Mouse (Mus musculus): Measurements from ENCODE around the gene Tent4b. TPM values are rescaled to one million over a fixed set of nuclear protein-coding genes. Genes with fewer than 3 reads are reported as not detected.

Gene Tent4b
- polyA plus RNA-seq, 1 experiment from 2014 or later = 6.2 TPM

GRCm38 (mm10) chr8:88269107-88269875 is 70.3 kb downstream of the Tent4b start:
- Histone ChIP-seq H3K9me3 (ENCODE audit: control insufficient read depth, low read length) (no peaks in the 10 kb centered on the region), H3K4me2 (ENCODE audit: low read depth, low read length) (no peak overlapping the region), H3K4me1 (replicated peaks; ENCODE audit: control insufficient read depth, insufficient read depth, low read length) (peaks cover 29% of the 10 kb centered on the region), H3K4me3 (ENCODE audit: low read length) (no peak overlapping the region), H3K36me3 (ENCODE audit: control insufficient read depth, insufficient read depth, low read length) (no peaks in the 10 kb centered on the region), H3K27ac (ENCODE audit: low read length) (no peak overlapping the region), H3K9ac (ENCODE audit: low read length) (no peak overlapping the region), H3K27me3 (ENCODE audit: control insufficient read depth, insufficient read depth, low read depth, low read length) (peaks cover 3% of the 10 kb centered on the region; the same call in 1 of the 2 replicates)
- no peak for ATAC-seq (ENCODE audit: low read depth)
- WGBS = 67% methylated on average over 7 of the region's 7 CpGs

GRCm38 (mm10) chr8:88270086-88270485 is 71.1 kb downstream of the Tent4b start:
- H3K9ac ChIP-seq (ENCODE audit: low read length) = no peak overlapping the region
- no peak for ATAC-seq (ENCODE audit: low read depth)
- H3K27ac ChIP-seq (ENCODE audit: low read length) = no peak overlapping the region
- no peak overlapping the region for H3K4me3 ChIP-seq (ENCODE audit: low read length)
- H3K9me3 ChIP-seq (ENCODE audit: control insufficient read depth, low read length) = no peaks in the 10 kb centered on the region
- 60% methylated on average over 3 of the region's 3 CpGs for WGBS
- peaks cover 26% of the 10 kb centered on the region for H3K4me1 ChIP-seq (replicated peaks; ENCODE audit: control insufficient read depth, insufficient read depth, low read length)
- H3K36me3 ChIP-seq (ENCODE audit: control insufficient read depth, insufficient read depth, low read length) = no peaks in the 10 kb centered on the region
- H3K27me3 ChIP-seq (ENCODE audit: control insufficient read depth, insufficient read depth, low read depth, low read length) = peaks cover 3% of the 10 kb centered on the region; the same call in 1 of the 2 replicates
- no peak overlapping the region for H3K4me2 ChIP-seq (ENCODE audit: low read depth, low read length)

GRCm38 (mm10) chr8:88272231-88273050 is 73.4 kb downstream of the Tent4b start, which contains the start of gene Adcy7:
TSS of gene Adcy7 (plus strand) at chr8:88272403.
- Histone ChIP-seq H3K36me3 (ENCODE audit: control insufficient read depth, insufficient read depth, low read length) (no peaks in the 10 kb centered on the region), H3K4me3 (ENCODE audit: low read length) (peak within 1 kb of the TSS; percentile 56), H3K27me3 (ENCODE audit: control insufficient read depth, insufficient read depth, low read depth, low read length) (peaks cover 3% of the 10 kb centered on the region; the same call in 1 of the 2 replicates), H3K9ac (ENCODE audit: low read length) (peak within 1 kb of the TSS; percentile 70), H3K27ac (ENCODE audit: low read length) (no peak within 1 kb of the TSS), H3K4me2 (ENCODE audit: low read depth, low read length) (peak within 1 kb of the TSS; percentile 91), H3K4me1 (replicated peaks; ENCODE audit: control insufficient read depth, insufficient read depth, low read length) (peaks cover 15% of the 10 kb centered on the region), H3K9me3 (ENCODE audit: control insufficient read depth, low read length) (no peaks in the 10 kb centered on the region)
- 3% methylated on average over 63 of the region's 64 CpGs for WGBS
- peak; percentile 74 for ATAC-seq (ENCODE audit: low read depth)

- ATAC-seq (ENCODE audit: low read depth) = no peak; the same call in 1 of the 2 replicates
- Histone ChIP-seq H3K4me1 (replicated peaks; ENCODE audit: control insufficient read depth, insufficient read depth, low read length) (peaks cover 13% of the 10 kb centered on the region), H3K36me3 (ENCODE audit: control insufficient read depth, insufficient read depth, low read length) (no peaks in the 10 kb centered on the region), H3K4me3 (ENCODE audit: low read length) (peak overlapping the region; percentile 56), H3K4me2 (ENCODE audit: low read depth, low read length) (peak overlapping the region; percentile 91), H3K27me3 (ENCODE audit: control insufficient read depth, insufficient read depth, low read depth, low read length) (peaks cover 3% of the 10 kb centered on the region; the same call in 1 of the 2 replicates), H3K27ac (ENCODE audit: low read length) (no peak overlapping the region), H3K9me3 (ENCODE audit: control insufficient read depth, low read length) (no peaks in the 10 kb centered on the region), H3K9ac (ENCODE audit: low read length) (peak overlapping the region; percentile 70)
- 71% methylated on average over 7 of the region's 7 CpGs for WGBS
Measured at GRCm38 (mm10) chr8:88273051-88273430, 74.0 kb downstream of the Tent4b start.

GRCm38 (mm10) chr8:88274090-88274489 is 75.1 kb downstream of the Tent4b start:
- WGBS = 89% methylated on average over 5 of the region's 5 CpGs
- Histone ChIP-seq H3K4me1 (replicated peaks; ENCODE audit: control insufficient read depth, insufficient read depth, low read length) (peaks cover 12% of the 10 kb centered on the region), H3K27me3 (ENCODE audit: control insufficient read depth, insufficient read depth, low read depth, low read length) (peaks cover 3% of the 10 kb centered on the region; the same call in 1 of the 2 replicates), H3K9me3 (ENCODE audit: control insufficient read depth, low read length) (no peaks in the 10 kb centered on the region), H3K9ac (ENCODE audit: low read length) (no peak overlapping the region), H3K27ac (ENCODE audit: low read length) (no peak overlapping the region), H3K36me3 (ENCODE audit: control insufficient read depth, insufficient read depth, low read length) (no peaks in the 10 kb centered on the region), H3K4me3 (ENCODE audit: low read length) (no peak overlapping the region), H3K4me2 (ENCODE audit: low read depth, low read length) (no peak overlapping the region)
- no peak for ATAC-seq (ENCODE audit: low read depth)

GRCm38 (mm10) chr8:88279220-88279619 is 80.2 kb downstream of the Tent4b start:
- no peak overlapping the region for H3K4me2 ChIP-seq (ENCODE audit: low read depth, low read length)
- H3K9ac ChIP-seq (ENCODE audit: low read length) = no peak overlapping the region
- peaks cover 14% of the 10 kb centered on the region for H3K4me1 ChIP-seq (replicated peaks; ENCODE audit: control insufficient read depth, insufficient read depth, low read length)
- WGBS = 40% methylated on average over 5 of the region's 5 CpGs
- H3K27ac ChIP-seq (ENCODE audit: low read length) = no peak overlapping the region
- H3K36me3 ChIP-seq (ENCODE audit: control insufficient read depth, insufficient read depth, low read length) = no peaks in the 10 kb centered on the region
- H3K27me3 ChIP-seq (ENCODE audit: control insufficient read depth, insufficient read depth, low read depth, low read length) = no peaks in the 10 kb centered on the region
- no peak; the same call in 1 of the 2 replicates for ATAC-seq (ENCODE audit: low read depth)
- no peaks in the 10 kb centered on the region for H3K9me3 ChIP-seq (ENCODE audit: control insufficient read depth, low read length)
- no peak overlapping the region for H3K4me3 ChIP-seq (ENCODE audit: low read length)

- Histone ChIP-seq H3K4me1 (replicated peaks; ENCODE audit: control insufficient read depth, insufficient read depth, low read length) (peaks cover 14% of the 10 kb centered on the region), H3K36me3 (ENCODE audit: control insufficient read depth, insufficient read depth, low read length) (no peaks in the 10 kb centered on the region), H3K27ac (ENCODE audit: low read length) (no peak overlapping the region), H3K9me3 (ENCODE audit: control insufficient read depth, low read length) (no peaks in the 10 kb centered on the region), H3K4me3 (ENCODE audit: low read length) (no peak overlapping the region), H3K27me3 (ENCODE audit: control insufficient read depth, insufficient read depth, low read depth, low read length) (no peaks in the 10 kb centered on the region), H3K4me2 (ENCODE audit: low read depth, low read length) (no peak overlapping the region), H3K9ac (ENCODE audit: low read length) (no peak overlapping the region)
- peak; percentile 50 for ATAC-seq (ENCODE audit: low read depth)
- 36% methylated on average over 6 of the region's 6 CpGs for WGBS
Measured at GRCm38 (mm10) chr8:88279670-88280069, 80.7 kb downstream of the Tent4b start.

- no peak overlapping the region for H3K9ac ChIP-seq (ENCODE audit: low read length)
- no peaks in the 10 kb centered on the region for H3K9me3 ChIP-seq (ENCODE audit: control insufficient read depth, low read length)
- no peaks in the 10 kb centered on the region for H3K27me3 ChIP-seq (ENCODE audit: control insufficient read depth, insufficient read depth, low read depth, low read length)
- 83% methylated on average over 7 of the region's 7 CpGs for WGBS
- no peak overlapping the region for H3K4me2 ChIP-seq (ENCODE audit: low read depth, low read length)
- H3K27ac ChIP-seq (ENCODE audit: low read length) = no peak overlapping the region
- H3K36me3 ChIP-seq (ENCODE audit: control insufficient read depth, insufficient read depth, low read length) = no peaks in the 10 kb centered on the region
- H3K4me1 ChIP-seq (replicated peaks; ENCODE audit: control insufficient read depth, insufficient read depth, low read length) = peaks cover 17% of the 10 kb centered on the region
- ATAC-seq (ENCODE audit: low read depth) = no peak
- no peak overlapping the region for H3K4me3 ChIP-seq (ENCODE audit: low read length)
Measured at GRCm38 (mm10) chr8:88280904-88281303, 81.9 kb downstream of the Tent4b start.

GRCm38 (mm10) chr8:88282684-88283083 is 83.7 kb downstream of the Tent4b start:
- peak; percentile 68; the same call in 1 of the 2 replicates for ATAC-seq (ENCODE audit: low read depth)
- Histone ChIP-seq H3K9me3 (ENCODE audit: control insufficient read depth, low read length) (no peaks in the 10 kb centered on the region), H3K9ac (ENCODE audit: low read length) (no peak overlapping the region), H3K4me3 (ENCODE audit: low read length) (no peak overlapping the region), H3K27me3 (ENCODE audit: control insufficient read depth, insufficient read depth, low read depth, low read length) (no peaks in the 10 kb centered on the region), H3K4me1 (replicated peaks; ENCODE audit: control insufficient read depth, insufficient read depth, low read length) (peaks cover 19% of the 10 kb centered on the region), H3K36me3 (ENCODE audit: control insufficient read depth, insufficient read depth, low read length) (no peaks in the 10 kb centered on the region), H3K27ac (ENCODE audit: low read length) (no peak overlapping the region), H3K4me2 (ENCODE audit: low read depth, low read length) (no peak overlapping the region)
- WGBS = 31% methylated on average over 8 of the region's 8 CpGs
